Mouse (Mus musculus): ENCODE data around the gene Fam107b. TPM values are rescaled to one million over a fixed set of nuclear protein-coding genes. Genes with fewer than 3 reads are reported as not detected.

Gene Fam107b
- total and polyA plus RNA-seq, 3 experiments, result 3.6 to 34.1 (median 19.4) TPM

DNA sequence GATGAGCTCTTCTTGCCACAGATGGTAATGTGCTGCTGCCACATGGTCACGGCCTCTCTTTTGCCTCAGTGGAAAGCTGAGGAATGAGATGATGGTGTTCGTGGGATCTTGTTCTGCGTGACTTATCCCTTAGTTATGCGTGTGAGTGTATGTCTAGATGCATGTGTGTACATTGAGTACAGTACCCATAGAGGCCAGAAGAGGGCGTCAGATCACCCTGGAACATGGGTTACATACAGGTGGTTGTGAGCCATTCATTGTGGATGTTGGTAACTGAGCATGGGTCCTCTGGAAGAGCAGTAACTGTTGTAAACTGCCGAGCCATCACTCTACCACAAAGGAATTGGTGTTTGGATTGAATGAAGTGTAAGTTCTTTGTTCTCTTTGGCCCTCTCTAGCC lies 188.1 kb downstream of the Fam107b start:
- Histone ChIP-seq H3K4me3 (ENCODE audit: low read depth, low read length) (no peak overlapping the region), H3K9me3 (replicated peaks) (no peaks in the 10 kb centered on the region), H3K4me1 (ENCODE audit: insufficient read depth, low read depth, low read length) (no peaks in the 10 kb centered on the region), H3K36me3 (replicated peaks) (peaks cover 28% of the 10 kb centered on the region), H3K27me3 (ENCODE audit: insufficient read depth, low read length) (0 out of 2 replicates have a peak, but pooled peaks cover 3% of the 10 kb centered on the region)
- DNase-seq (ENCODE audit: low spot score) (no peak), ATAC-seq (ENCODE audit: extremely low read depth, insufficient number of reproducible peaks, low FRiP score, poor library complexity, severe bottlenecking) (no peak)
- TF ChIP-seq CTCF (IDR thresholded peaks at IDR 0.05; ENCODE audit: low read depth, low read length), result peak; percentile 26; the same call in 1 of the 2 replicates
- TF ChIP-seq GATA2 (IDR thresholded peaks at IDR 0.05; ENCODE audit: borderline replicate concordance, low read depth, low read length), result no peak

GRCm38 (mm10) chr2:3760234-3760836 lies 190.0 kb downstream of the Fam107b start:
- H3K27me3 ChIP-seq (ENCODE audit: insufficient read depth, low read length), result 0 out of 2 replicates have a peak, but pooled peaks cover 3% of the 10 kb centered on the region
- H3K4me3 ChIP-seq (ENCODE audit: low read depth, low read length), result no peak overlapping the region
- H3K36me3 ChIP-seq (replicated peaks), result peaks cover 25% of the 10 kb centered on the region
- H3K4me1 ChIP-seq (ENCODE audit: insufficient read depth, low read depth, low read length), result no peaks in the 10 kb centered on the region
- ATAC-seq (ENCODE audit: extremely low read depth, insufficient number of reproducible peaks, low FRiP score, poor library complexity, severe bottlenecking), result no peak
- TF ChIP-seq GATA1 (IDR thresholded peaks at IDR 0.05; ENCODE audit: borderline replicate concordance, low read length) (no peak), TAL1 (conservative IDR thresholded peaks at IDR 0.05; ENCODE audit: low read depth, low read length) (no peak), GATA2 (IDR thresholded peaks at IDR 0.05; ENCODE audit: borderline replicate concordance, low read depth, low read length) (no peak), POLR2AphosphoS5 (IDR thresholded peaks at IDR 0.05; ENCODE audit: insufficient replicate concordance, low read depth, low read length) (no peak), CTCF (IDR thresholded peaks at IDR 0.05; ENCODE audit: low read depth, low read length) (no peak)
- DNase-seq (ENCODE audit: low spot score), result no peak
- H3K9me3 ChIP-seq (replicated peaks), result no peaks in the 10 kb centered on the region

GRCm38 (mm10) chr2:3764136-3764535 lies 193.8 kb downstream of the Fam107b start:
- no peak for DNase-seq (ENCODE audit: low spot score)
- TF ChIP-seq CTCF (IDR thresholded peaks at IDR 0.05; ENCODE audit: low read depth, low read length) (no peak), GATA2 (IDR thresholded peaks at IDR 0.05; ENCODE audit: borderline replicate concordance, low read depth, low read length) (no peak), GATA1 (IDR thresholded peaks at IDR 0.05; ENCODE audit: borderline replicate concordance, low read length) (no peak), TAL1 (conservative IDR thresholded peaks at IDR 0.05; ENCODE audit: low read depth, low read length) (no peak), POLR2AphosphoS5 (IDR thresholded peaks at IDR 0.05; ENCODE audit: insufficient replicate concordance, low read depth, low read length) (no peak)
- Histone ChIP-seq H3K9me3 (replicated peaks) (no peaks in the 10 kb centered on the region), H3K4me3 (ENCODE audit: low read depth, low read length) (no peak overlapping the region), H3K36me3 (replicated peaks) (peaks cover 13% of the 10 kb centered on the region), H3K27me3 (ENCODE audit: insufficient read depth, low read length) (no peaks in the 10 kb centered on the region), H3K4me1 (ENCODE audit: insufficient read depth, low read depth, low read length) (no peaks in the 10 kb centered on the region)
- no peak for ATAC-seq (ENCODE audit: extremely low read depth, insufficient number of reproducible peaks, low FRiP score, poor library complexity, severe bottlenecking)

GRCm38 (mm10) chr2:3765957-3766783 lies 195.9 kb downstream of the Fam107b start:
- Histone ChIP-seq H3K36me3 (replicated peaks) (peaks cover 19% of the 10 kb centered on the region), H3K27me3 (ENCODE audit: insufficient read depth, low read length) (no peaks in the 10 kb centered on the region), H3K9me3 (replicated peaks) (no peaks in the 10 kb centered on the region), H3K4me3 (ENCODE audit: low read depth, low read length) (no peak overlapping the region), H3K4me1 (ENCODE audit: insufficient read depth, low read depth, low read length) (no peaks in the 10 kb centered on the region)
- no peak for DNase-seq (ENCODE audit: low spot score)
- no peak for ATAC-seq (ENCODE audit: extremely low read depth, insufficient number of reproducible peaks, low FRiP score, poor library complexity, severe bottlenecking)
- no peak for TF ChIP-seq GATA2 (IDR thresholded peaks at IDR 0.05; ENCODE audit: borderline replicate concordance, low read depth, low read length)
- no peak for TF ChIP-seq GATA1 (IDR thresholded peaks at IDR 0.05; ENCODE audit: borderline replicate concordance, low read length)
- no peak for TF ChIP-seq POLR2AphosphoS5 (IDR thresholded peaks at IDR 0.05; ENCODE audit: insufficient replicate concordance, low read depth, low read length)
- no peak for TF ChIP-seq TAL1 (conservative IDR thresholded peaks at IDR 0.05; ENCODE audit: low read depth, low read length)
- TF ChIP-seq CTCF (IDR thresholded peaks at IDR 0.05; ENCODE audit: low read depth, low read length), result no peak

GRCm38 (mm10) chr2:3769260-3769659 lies 199.0 kb downstream of the Fam107b start:
- ATAC-seq (ENCODE audit: extremely low read depth, insufficient number of reproducible peaks, low FRiP score, poor library complexity, severe bottlenecking), result no peak; the same call in 1 of the 2 replicates
- DNase-seq (ENCODE audit: low spot score), result peak; percentile 35
- H3K36me3 ChIP-seq (replicated peaks), result peaks cover 37% of the 10 kb centered on the region
- H3K4me1 ChIP-seq (ENCODE audit: insufficient read depth, low read depth, low read length), result no peaks in the 10 kb centered on the region
- no peaks in the 10 kb centered on the region for H3K27me3 ChIP-seq (ENCODE audit: insufficient read depth, low read length)
- no peaks in the 10 kb centered on the region for H3K9me3 ChIP-seq (replicated peaks)
- TF ChIP-seq POLR2AphosphoS5 (IDR thresholded peaks at IDR 0.05; ENCODE audit: insufficient replicate concordance, low read depth, low read length) (no peak), CTCF (IDR thresholded peaks at IDR 0.05; ENCODE audit: low read depth, low read length) (peak; percentile 50; the same call in 1 of the 2 replicates), GATA2 (IDR thresholded peaks at IDR 0.05; ENCODE audit: borderline replicate concordance, low read depth, low read length) (no peak), GATA1 (IDR thresholded peaks at IDR 0.05; ENCODE audit: borderline replicate concordance, low read length) (no peak), TAL1 (conservative IDR thresholded peaks at IDR 0.05; ENCODE audit: low read depth, low read length) (no peak)
- H3K4me3 ChIP-seq (ENCODE audit: low read depth, low read length), result no peak overlapping the region

GRCm38 (mm10) chr2:3769786-3770318 lies 199.6 kb downstream of the Fam107b start:
- TF ChIP-seq TAL1 (conservative IDR thresholded peaks at IDR 0.05; ENCODE audit: low read depth, low read length) (no peak), GATA1 (IDR thresholded peaks at IDR 0.05; ENCODE audit: borderline replicate concordance, low read length) (no peak), GATA2 (IDR thresholded peaks at IDR 0.05; ENCODE audit: borderline replicate concordance, low read depth, low read length) (no peak), CTCF (IDR thresholded peaks at IDR 0.05; ENCODE audit: low read depth, low read length) (no peak), POLR2AphosphoS5 (IDR thresholded peaks at IDR 0.05; ENCODE audit: insufficient replicate concordance, low read depth, low read length) (no peak)
- ATAC-seq (ENCODE audit: extremely low read depth, insufficient number of reproducible peaks, low FRiP score, poor library complexity, severe bottlenecking) (no peak), DNase-seq (ENCODE audit: low spot score) (no peak)
- H3K4me3 ChIP-seq (ENCODE audit: low read depth, low read length), result no peak overlapping the region
- H3K27me3 ChIP-seq (ENCODE audit: insufficient read depth, low read length), result no peaks in the 10 kb centered on the region
- peaks cover 39% of the 10 kb centered on the region for H3K36me3 ChIP-seq (replicated peaks)
- H3K4me1 ChIP-seq (ENCODE audit: insufficient read depth, low read depth, low read length), result no peaks in the 10 kb centered on the region
- H3K9me3 ChIP-seq (replicated peaks), result no peaks in the 10 kb centered on the region
